Mouse (Mus musculus) brain, embryonic 14.5 days (tissue): ENCODE data around the gene Gpbar1.

Experiments used
- CTCF ChIP-seq: fragments of 200-500 bp; IDR thresholded peaks from 2 replicates; pipeline ENCODE4 v1.5.1; 2012; ENCODE audit warnings: inconsistent platforms, mild to moderate bottlenecking, moderate library complexity, borderline replicate concordance; ENCODE audit not compliant: insufficient read depth, insufficient read length; ENCODE audit errors: extremely low read depth
- POLR2A ChIP-seq: fragments of 200-500 bp; IDR thresholded peaks from 2 replicates; pipeline ENCODE4 v1.6.1; 2012; ENCODE audit warnings: mild to moderate bottlenecking, inconsistent platforms, borderline replicate concordance; ENCODE audit not compliant: poor library complexity, insufficient read depth, insufficient read length, severe bottlenecking; ENCODE audit errors: extremely low read depth

GRCm38 (mm10) chr1:74277883-74278537 is 340 bp upstream of the Gpbar1 start:
- no peak for TF ChIP-seq CTCF
- TF ChIP-seq POLR2A: no peak
